Mouse (Mus musculus): ENCODE measurements around the gene Ppid.
"Not testable (repeated sequence)": the region's sequence is repeated elsewhere in the genome, so short reads cannot be mapped to it uniquely, and the experiment has no call there.

The Ppid gene

DNA sequence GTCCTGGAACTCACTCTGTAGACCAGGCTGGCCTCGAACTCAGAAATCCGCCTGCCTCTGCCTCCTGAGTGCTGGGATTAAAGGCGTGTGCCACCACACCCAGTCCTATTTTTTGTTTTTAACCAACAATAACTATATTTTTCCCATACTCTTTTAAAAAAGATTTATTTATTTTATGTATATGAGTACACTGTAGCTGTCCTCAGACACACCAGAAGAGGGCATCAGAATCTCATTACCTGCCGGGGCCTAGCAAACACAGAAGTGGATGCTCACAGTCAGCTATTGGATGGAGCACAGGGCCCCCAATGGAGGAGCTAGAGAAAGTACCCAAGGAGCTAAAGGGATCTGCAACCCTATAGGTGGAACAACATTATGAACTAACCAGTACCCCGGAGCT is 17.8 kb upstream of the Ppid start:
- not testable (repeated sequence) for DNase-seq

DNA sequence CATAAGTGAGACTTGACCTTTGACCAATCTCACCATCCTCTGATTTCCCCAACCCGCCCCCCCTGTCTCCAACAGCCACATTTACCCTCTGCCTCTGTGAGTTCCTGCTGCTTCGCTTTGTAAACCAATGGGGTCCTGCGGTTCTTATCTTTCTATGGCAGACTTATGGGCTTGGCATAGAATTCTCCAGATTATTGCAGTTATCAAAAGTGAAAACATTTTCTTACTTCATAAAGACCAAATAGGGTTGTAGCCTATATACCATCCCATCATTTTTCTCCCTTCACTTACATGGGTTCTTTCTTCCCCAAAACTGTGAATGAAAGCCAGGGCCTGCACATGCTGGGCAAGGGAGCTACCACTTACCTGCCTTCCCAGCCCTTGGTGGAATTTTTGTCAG is 16.8 kb upstream of the Ppid start:
- DNase-seq, result no peak

DNA sequence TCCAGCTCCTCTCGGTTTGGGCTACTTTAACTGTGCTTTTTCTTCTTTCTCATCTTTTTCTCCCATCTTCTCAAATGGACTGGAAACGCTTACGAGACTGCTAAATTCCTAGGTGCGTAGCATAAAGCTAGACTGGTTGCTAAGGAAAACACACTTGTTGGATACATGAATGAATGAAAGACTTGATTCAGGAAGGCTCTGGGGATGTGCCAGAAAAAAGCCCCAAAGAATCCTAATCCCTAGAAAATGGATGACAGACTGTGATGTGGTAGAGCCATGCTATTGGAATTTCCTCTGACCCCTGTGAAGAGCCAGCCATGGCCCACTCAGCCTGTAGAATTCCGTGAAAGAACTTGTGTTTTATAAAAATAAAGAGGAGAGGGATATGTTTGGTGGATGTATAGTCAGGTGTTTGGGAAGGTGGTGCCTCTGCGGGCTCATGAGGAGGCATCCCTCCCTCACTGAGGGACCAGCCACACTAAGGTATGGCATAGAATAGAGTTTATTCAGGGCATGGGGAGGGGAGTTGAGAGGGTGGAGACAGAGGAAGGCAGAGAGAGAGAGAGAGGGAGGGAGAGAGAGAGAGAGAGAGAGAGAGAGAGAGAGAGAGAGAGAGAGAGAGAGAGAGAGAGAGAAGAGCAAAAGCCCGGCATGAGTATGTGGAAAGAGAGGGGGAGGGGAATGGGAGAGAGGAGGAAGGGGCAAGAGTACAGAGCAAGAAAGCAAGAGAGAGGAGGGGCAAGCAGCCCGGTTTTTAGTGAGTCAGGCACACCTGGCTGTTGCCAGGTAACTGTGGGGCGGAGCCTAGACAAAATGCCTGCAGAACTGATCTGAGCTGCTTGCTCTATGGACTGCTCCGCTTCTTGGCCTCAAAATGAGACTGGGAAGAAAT is 15.3 kb upstream of the Ppid start:
- no peak for DNase-seq

DNA sequence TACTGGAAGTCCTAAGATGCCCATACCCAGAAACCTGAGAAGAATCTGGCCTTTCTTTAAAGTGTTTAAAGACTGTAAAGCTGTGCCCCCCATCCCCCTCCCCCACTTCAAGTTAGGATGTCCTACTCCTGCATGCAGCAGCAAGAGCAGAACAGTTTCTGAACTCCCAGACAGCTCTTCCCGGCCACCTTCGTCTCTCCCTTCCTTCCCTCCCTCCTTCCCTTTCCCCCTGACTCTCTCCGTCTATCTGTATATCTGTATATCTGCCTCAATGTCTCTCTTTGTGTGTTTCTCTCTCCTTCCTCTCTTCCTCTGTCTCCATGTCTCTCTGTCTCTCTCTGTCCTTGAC is 14.7 kb upstream of the Ppid start:
- no peak for DNase-seq

DNA sequence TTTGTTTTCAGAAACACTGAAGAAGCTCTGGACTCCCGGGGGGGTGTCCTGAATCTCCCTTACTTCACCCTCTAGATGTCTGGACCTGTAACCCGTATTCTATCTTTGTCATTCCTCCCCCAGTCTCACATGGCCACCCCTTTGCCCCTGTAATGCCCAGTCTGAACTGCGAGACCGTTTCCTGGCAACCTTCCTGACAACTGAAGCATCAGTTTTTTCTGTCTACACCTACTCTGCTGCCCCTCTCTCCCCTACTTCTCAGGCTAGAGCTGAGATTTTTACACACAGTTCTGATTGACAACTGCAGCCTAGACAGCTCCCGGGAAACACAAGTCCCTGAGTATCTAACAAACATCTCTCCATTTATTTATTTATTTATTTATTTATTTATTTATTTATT is 14.3 kb upstream of the Ppid start:
- no peak for DNase-seq

DNA sequence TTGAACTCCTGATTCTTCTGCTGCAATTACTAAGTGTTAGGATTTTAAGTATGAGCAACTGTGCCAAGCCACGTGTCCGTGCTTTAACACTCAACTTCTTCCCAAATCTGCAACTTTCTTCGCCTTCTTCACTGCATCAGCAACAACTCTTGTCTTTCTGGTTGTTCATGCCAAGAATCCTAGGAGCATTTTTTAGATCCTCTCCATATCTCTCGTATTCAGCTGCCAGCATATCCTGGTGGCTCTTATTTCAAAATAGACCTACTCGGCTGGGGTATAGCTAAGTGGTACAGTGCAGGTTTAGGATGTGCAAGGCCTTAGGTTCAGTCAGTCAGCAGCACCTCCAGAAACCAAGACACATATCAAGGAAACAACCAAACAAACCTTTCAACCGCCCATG is 13.5 kb upstream of the Ppid start:
- DNase-seq, result no peak

DNA sequence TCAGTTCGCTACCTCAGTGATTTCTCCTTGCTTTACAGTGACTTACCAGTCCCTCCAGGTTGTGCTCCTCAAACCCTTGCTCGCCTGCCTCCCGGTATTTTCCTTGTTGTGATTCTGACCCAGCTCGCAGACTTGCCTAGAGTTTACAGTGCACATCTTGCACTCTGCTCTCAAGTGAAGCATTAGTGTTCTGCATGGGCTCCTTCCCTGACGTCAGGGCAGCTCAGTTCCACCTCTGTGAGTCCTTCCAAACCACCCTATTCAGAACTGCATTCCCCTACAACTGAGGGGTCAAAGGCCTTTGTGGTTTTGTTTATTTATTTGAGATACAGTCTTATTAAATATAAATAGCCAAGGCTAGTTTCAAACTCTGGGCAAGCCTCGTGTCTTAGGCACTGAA is 13.0 kb upstream of the Ppid start:
- no peak for DNase-seq

DNA sequence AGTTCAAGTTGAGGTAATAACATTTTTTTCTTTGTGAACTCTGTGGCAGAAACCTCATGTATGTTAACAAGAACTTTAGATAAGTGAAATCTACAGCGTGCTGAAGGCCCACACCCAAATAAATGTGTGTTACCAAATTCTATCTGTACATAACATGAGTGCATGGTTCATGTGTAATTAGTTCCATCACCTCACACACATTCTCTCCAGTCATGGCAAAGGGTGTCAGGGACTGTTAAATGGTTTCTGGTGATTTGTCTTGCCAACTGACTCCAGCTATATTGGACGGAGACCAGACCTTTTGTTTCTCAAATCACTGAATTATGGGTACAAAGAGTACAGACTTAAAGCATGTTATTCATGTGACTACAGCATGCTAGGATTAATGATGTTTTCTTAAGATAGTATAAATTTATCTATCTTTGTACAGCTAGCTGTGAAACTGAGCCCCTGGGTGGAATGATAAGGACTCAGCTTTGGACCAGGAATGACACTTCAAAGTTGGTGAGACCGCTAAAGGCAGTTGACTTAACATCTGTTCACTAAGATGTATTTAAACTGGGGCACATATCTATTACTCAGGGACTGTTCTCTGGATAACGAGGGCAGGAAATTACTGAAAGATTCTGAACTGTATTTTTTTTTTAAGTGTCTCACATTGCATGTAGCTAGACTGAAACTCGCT is 11.1 kb upstream of the Ppid start:
- DNase-seq, result no peak

DNA sequence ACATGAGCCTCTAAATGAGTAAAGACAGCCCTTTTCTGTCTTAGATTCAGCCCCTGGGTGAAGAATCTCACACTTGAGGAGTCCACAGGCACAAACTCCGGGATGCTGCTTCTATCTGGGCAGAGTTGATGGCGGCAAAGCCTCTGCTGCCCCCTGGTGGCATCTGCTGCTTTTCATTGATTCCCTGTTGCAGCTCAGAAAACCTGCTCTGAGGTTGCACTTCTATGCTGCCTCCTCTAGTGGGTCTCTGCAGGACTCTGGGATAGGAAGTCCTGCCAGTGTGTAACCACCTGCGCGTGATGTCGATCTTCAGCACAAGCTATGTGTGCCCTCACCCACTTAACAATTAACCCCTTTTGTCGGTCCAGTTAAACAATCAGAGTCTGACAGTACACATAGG is 4.3 kb upstream of the Ppid start:
- DNase-seq, result peak; percentile 90

DNA sequence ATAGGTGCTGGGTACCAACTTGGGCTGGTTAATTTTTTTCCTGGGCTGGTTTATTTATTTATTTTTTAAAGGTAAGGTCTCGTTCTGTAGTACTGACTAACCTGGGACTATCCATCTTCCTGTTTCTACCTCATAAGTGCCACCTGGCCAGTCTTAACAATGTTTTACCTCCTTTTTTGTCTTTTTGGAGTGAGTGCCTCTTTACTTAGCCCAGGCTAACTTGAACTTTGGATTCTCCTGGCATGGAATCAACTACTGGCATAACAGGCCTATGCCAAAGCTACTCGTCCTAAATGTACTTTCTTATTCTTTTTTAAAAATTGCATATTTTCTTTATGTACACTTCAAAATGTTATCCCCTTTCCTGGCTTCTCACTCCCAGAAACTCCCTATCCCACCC is 1.5 kb upstream of the Ppid start:
- no peak for DNase-seq

DNA sequence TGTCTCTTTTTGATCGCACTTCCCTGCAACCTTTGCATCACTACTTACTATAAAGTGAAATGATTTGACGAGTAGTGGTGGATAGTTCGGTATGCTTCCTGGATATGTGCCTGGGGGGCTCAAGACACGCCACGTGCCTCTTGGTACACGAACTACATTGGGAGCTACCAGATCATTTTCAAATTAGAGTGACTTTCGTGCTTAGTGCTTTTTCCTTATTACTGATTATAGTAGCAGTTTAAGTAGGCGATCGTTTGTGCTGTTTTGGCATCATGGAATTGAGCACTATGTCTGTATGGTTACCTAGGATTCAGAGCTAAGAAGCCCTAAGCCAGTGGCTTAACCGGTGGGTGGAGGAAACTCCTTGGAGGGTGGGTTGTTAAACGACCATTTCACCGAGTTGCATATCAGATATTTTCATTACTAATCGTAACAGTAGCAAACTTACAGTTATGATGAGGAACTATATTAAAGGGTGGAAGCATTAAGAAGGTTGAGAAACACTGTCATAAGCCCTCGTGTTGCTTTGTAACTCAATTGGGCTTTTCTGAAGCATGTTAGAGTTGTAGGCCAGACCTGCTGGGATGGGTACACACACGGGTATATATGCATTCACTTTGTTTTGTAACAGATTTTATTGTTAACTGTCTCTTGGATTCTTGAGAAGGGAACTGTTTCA is 790 bp downstream of the Ppid start:
- no peak for DNase-seq

DNA sequence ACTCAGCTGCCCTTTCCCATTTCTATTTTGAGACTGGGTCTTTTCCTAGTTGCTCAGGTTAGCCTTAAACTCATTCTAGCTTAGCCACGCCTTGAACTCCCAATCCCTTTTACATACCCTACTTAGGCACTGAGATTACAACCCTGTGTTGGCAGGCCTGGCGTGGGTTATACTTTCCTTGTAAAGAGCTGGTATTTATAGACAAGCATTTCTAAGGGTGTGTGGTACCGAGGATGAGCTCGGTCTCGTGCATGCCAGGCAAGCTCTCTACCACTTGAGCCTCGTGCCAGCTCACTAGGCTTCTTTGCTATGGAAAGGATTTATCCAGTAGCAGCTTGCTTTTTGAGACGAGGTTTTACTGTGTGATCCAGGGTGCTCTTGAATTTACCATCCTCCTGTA is 4.3 kb downstream of the Ppid start:
- no peak for DNase-seq

DNA sequence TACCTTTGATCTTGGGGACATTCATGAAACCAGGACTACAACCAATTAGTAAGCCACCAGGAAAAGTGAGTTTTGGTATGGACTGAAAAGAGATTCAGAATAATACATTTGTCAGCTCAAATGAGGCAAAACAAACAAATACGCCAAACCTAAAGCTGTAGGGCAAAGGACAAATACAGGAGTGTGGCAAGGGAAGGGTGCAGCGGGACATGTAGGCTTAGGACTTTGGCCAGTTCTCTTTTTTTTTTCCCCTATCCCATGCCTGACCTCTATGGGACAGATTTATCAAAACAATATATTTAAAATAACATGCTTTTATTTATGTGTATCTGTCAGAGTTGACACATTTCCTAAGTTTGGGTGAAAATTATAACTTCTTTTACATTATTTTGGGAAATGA is 18.7 kb downstream of the Ppid start:
- no peak for DNase-seq

DNA sequence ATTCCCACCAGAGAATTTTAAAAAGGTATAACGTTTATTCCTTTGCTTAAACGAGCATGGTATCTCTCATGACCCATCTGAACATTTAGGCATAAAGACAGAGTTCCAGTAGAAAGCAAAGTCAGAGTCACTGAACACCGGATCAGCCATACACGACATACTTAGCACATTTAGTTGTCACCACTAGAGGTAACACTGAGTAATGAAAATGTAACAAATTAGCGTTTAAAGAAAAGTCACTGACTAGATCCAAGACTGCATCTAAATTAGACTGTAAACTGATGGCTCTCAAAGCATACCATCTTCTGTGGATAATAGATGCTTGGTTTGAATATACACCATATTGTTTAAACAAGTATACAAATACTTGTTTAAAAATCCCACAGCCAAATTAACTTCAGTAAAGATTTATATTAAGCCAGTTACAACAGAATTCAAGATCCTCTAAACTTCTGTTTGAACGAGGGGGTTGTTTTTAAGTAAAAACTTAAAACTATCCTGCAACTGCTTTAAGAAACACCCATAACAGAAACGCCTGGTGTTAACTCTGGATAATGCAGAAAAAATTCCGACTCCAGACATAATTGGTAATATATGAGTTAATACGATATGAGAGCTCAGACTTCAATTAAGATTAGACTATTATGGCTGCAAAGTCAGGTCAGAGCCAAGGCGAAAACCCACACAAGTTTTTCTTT is 36.5 kb downstream of the Ppid start:
- no peak for DNase-seq

DNA sequence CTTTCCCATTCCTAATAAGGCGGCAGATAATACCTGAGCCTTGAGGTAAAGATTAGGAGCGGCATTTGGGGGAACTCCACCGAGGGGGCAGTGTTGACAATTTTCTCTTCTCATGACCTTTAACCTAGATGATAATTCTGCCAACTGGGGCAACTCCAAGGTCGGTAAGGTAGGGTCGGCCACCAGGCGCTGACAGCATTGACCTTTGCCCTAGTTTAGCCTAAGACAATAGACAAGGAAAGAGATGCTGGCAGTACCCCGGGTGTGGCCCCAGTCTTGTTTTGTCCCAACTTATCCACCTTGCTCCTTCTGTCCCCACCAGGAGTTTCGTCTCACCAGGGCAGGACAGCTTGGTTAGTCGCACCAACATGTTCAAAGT is 37.0 kb downstream of the Ppid start:
- no peak for DNase-seq

DNA sequence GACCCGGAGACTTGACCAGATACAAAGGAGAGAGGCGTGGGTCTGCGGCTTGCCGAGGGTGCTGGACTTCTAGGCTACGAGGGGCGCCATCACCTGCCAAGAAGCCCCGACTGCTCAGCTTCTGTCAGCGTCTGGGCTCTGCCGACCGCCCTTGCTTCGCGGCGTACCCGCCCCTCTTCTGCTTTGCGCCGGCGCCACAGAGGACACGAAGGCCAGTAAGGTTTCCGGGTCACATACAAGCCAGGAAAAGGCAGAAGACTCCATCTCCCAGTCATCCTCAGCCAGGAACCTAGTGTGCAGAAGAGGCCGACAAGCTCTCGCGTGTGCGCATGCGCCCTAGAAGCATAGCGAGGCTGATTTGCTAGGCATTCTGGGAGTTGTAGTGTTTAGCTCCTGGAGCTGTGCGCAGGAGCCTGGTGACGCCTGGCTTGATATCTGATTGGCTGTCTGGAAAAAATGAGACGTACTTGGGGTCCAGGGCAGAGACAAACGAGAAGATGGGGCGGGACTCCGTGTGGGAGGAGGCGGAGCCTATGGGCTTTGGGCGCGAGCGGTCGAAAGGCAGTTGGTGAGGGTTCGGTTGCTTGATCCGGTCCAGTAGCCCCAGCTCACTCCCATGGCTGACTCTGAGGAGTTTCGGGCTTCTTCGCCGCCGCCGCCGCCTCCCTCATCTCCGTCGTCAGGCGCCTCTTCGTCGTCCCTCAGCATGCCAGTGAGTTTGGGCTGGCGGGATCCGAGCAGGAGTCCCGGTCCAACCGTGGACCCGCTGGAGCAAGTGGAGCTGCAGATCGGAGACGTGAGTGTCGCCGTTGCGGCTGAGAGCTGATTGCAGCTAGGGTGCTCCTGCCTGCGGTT is 37.6 kb downstream of the Ppid start, which contains the start of gene 4930579G24Rik:
TSS of gene 4930579G24Rik (plus strand) at position 519 of the 855 bp plus-strand sequence.
- DNase-seq, result peak; percentile 100

DNA sequence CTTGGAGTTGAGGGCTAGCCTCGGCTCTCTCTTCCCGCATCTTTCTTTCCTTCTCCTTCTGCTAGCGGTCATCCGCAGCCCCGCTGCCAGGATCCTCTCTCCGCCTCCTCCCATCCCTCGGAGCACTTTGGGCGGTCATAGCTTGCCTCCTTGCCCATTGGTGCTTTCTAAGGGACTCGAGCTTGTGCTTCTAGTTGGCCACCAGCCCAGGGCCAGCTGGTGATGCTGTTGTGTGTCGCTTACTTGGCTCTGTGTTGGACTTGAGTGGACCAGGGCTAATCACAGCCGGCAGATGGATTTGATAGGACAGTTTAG is 38.2 kb downstream of the Ppid start, which contains the start of gene Etfdh:
TSS of gene Etfdh (minus strand) at position 85 of the 315 bp plus-strand sequence.
- DNase-seq, result peak; percentile 80

DNA sequence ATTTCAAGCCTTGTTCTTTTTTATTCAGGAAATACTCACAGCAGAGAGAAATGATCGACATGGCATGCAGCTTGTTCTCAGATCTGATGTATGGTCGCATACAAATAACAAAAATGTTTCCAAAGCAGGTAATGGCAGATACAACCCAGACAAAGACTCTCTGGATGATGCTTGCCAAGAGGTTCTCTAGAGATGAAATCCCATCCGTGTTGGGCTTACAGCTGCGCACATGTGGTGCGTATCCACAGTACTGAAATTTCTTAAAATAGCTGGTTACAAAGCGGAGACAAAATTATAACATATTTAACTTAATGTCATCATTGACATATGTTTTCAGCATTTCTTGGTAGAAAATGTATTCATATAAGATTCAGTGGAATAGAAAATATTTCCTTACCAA is 61.0 kb downstream of the Ppid start:
- no peak for DNase-seq
